Mouse (Mus musculus) E14TG2a.4 (cell line): Measurements from ENCODE around the gene Foxf1.

ENCODE experiments used
- CTCF ChIP-seq: conservative IDR thresholded peaks from 2 replicates; pipeline ENCODE4 v1.5.1; 2014; ENCODE audit warnings: low read length
- NANOG ChIP-seq: IDR thresholded peaks from 2 replicates; pipeline ENCODE4 v1.6.1; 2014; ENCODE audit warnings: borderline replicate concordance, low read length, mixed read lengths
- POU5F1 ChIP-seq: IDR thresholded peaks from 2 replicates; pipeline ENCODE4 v1.6.1; 2014; ENCODE audit warnings: low read length, borderline replicate concordance

DNA sequence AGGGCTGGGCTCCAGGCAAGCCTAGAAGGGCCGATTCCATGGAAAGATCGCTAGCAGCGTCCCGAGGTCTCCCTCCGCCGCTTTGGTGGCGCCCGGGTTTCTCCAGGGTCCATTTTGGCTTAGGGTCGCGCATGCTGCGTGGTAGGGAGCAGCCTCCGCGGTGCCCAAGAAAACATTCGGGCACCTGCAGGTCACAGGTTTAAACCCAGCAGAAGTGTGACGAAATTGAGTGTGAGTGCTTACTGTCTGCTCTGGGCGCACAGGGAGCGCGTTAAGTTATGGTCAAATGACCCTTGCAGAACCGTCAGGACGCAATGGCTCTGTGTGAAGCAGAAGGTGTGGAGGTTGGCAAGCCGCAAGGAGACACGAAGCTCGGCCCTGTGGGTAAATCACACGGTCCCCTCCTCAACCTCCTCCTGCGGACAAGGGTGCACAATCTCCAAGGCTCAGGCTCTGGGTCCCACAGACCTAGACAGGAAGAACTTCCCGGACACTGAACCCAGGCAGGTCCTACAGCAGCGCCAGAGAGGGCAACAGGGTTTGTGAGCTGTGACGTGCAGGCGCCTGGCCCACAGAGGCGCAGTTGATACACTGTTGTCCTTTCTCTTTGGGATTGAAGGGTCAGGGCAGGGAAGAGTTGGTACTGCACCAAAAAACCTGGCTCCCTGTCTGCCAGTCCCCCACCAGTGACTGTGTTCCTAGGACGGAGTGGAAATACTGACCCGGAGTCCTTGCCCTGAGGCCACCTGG, 5.6 kb downstream of the Foxf1 start:
- TF ChIP-seq CTCF (no peak), POU5F1 (no peak), NANOG (no peak)
